Mouse (Mus musculus): Measurements from ENCODE around the gene Pla2g16. TPM values are rescaled to one million over a fixed set of nuclear protein-coding genes. Genes with fewer than 3 reads are reported as not detected.

Gene Pla2g16
- polyA plus RNA-seq, 1 experiment from 2014 or later: 4.6 TPM

DNA sequence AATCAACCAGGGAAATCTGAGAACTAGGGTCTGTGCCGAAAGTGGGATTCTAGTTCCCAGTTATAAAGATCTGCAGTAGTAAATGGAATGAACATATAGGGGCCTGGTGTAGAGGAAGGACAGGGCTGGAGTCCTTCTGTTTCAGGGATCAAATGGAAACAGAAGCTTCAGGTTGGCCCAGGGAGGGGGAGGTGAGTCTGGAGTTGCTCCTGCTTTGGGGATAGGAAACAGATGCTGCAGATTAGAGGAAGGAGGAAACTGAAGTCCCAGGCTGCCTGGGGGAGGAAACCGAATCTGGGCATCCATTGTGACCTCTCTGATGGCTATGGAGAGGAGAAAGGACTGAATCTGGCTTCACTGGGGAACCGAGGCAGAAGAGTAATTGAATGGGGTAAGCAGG, 11.1 kb downstream of the Pla2g16 start:
- WGBS: 57% methylated on average over 3 of the region's 3 CpGs
- H3K4me3 ChIP-seq: no peak overlapping the region
- H3K27me3 ChIP-seq (ENCODE audit: insufficient read depth, poor library complexity, severe bottlenecking): no peaks in the 10 kb centered on the region
- no peaks in the 10 kb centered on the region for H3K36me3 ChIP-seq
- no peak for DNase-seq (ENCODE audit: low spot score)
- peaks cover 5% of the 10 kb centered on the region; the same call in 1 of the 2 replicates for H3K4me1 ChIP-seq (replicated peaks)
- H3K9me3 ChIP-seq: no peaks in the 10 kb centered on the region
- H3K27ac ChIP-seq: no peak overlapping the region

DNA sequence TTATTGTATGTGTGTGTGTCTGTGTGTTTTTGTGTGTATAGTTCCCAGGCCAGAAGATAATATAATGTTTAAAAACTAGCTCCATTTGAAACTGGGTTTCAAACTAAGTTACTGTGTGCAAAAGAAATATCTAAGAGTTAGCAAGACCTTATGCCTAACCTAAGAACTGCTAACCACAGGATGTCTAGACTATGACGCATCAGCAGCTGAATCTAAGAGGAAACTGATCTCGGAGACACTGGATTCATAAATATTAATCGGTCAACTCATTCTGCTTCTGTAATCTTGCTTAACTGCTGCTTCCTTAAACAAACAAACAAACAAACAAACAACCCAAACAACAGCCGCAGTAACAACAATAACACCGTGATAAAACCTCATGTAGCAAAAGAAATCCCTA, 12.4 kb downstream of the Pla2g16 start:
- Histone ChIP-seq H3K36me3 (no peaks in the 10 kb centered on the region), H3K27me3 (ENCODE audit: insufficient read depth, poor library complexity, severe bottlenecking) (no peaks in the 10 kb centered on the region), H3K4me1 (replicated peaks) (peaks cover 5% of the 10 kb centered on the region; the same call in 1 of the 2 replicates), H3K4me3 (no peak overlapping the region), H3K9me3 (no peaks in the 10 kb centered on the region), H3K27ac (no peak overlapping the region)
- DNase-seq (ENCODE audit: low spot score): no peak
- WGBS: 91% methylated on average over 5 of the region's 5 CpGs

DNA sequence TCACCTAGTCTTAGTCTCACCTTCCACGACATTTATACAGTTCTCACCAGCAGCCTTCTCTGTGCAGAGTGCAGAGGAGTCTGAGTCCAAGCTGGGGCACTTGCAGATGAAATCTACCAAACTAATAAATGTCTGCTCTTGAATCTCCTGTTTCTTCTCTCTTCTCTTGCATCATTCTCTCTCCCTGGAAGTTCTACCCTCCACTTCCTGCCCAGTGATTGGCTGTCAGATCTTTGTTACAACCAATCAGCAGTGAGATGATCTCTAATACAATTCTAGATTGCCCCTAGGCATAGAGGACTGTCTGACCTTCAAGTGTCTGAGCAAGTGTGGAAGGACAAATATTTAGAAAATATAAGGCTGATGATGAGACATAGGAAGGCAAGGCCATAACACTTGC, 18.9 kb downstream of the Pla2g16 start:
- H3K9me3 ChIP-seq: no peaks in the 10 kb centered on the region
- H3K27me3 ChIP-seq (ENCODE audit: insufficient read depth, poor library complexity, severe bottlenecking): no peaks in the 10 kb centered on the region
- no peaks in the 10 kb centered on the region for H3K36me3 ChIP-seq
- H3K4me1 ChIP-seq (replicated peaks): no peaks in the 10 kb centered on the region
- no peak for DNase-seq (ENCODE audit: low spot score)
- no peak overlapping the region for H3K27ac ChIP-seq
- H3K4me3 ChIP-seq: no peak overlapping the region
- 85% methylated on average over 1 of the region's 1 CpGs for WGBS

DNA sequence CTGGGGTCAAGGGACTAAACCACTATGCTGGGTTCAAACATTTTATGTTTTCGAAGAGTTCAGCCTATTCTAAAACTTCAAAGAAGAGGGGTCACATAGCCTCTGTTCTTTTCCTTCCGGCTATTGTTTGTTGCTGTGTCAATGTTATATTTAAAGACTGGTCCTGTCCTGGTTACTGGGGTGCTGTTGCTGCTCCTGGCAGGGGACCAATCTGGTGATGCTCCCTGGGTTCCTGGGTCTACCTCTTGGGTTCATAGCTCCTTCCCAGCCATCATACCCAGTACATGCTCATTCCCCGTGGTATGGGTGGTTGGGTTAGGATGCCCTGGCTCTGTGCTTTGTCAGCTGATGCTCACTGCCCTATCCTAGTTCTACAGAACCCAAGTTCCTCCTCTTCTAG, 20.5 kb downstream of the Pla2g16 start:
- 88% methylated on average over 3 of the region's 3 CpGs for WGBS
- Histone ChIP-seq H3K27ac (no peak overlapping the region), H3K27me3 (ENCODE audit: insufficient read depth, poor library complexity, severe bottlenecking) (no peaks in the 10 kb centered on the region), H3K36me3 (no peaks in the 10 kb centered on the region), H3K4me3 (no peak overlapping the region), H3K4me1 (replicated peaks) (peaks cover 4% of the 10 kb centered on the region; the same call in 1 of the 2 replicates), H3K9me3 (no peaks in the 10 kb centered on the region)
- DNase-seq (ENCODE audit: low spot score): no peak

DNA sequence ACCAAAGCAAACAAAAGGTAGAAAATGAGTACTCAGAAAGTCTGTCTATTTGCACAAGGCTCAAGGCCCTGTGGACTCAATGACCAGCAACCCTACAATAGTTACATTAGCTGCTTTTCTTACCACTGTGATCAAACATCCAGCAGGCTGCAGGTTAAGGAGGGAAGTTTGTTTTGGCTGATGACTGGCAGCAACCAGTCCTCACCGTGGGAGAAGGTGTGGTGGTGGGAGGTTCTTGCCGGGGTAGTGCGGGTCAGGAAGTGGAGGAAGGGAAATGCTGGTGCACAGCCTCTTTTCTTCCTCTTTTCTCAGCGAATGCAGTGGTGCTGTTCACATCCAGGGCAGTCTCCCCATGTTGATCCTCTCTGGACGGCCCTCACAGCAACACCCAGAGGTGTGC, 23.8 kb downstream of the Pla2g16 start:
- Histone ChIP-seq H3K27me3 (ENCODE audit: insufficient read depth, poor library complexity, severe bottlenecking) (no peaks in the 10 kb centered on the region), H3K9me3 (no peaks in the 10 kb centered on the region), H3K36me3 (no peaks in the 10 kb centered on the region), H3K27ac (no peak overlapping the region), H3K4me1 (replicated peaks) (peaks cover 9% of the 10 kb centered on the region), H3K4me3 (no peak overlapping the region)
- no peak for DNase-seq (ENCODE audit: low spot score)
- 73% methylated on average over 5 of the region's 5 CpGs for WGBS

DNA sequence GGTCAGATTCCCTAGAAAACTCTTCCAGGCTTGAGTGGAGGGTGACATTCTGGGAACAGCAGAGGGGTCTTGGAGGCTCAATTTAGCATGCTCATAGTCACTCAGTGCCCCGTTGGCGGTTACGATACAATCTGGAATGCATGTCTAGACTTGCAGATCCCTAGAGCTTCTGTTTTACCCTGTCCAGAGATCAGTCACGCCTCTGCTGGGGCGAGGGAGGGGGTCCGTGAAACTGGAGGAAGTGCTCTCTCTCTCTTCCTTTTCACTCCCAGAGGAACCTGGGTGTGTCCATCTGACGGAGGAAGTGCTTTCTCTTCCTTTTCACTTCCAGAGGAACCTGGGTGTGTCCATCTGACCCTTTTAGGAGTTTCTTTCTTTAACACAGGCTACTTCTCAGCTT, 25.8 kb downstream of the Pla2g16 start:
- no peaks in the 10 kb centered on the region for H3K36me3 ChIP-seq
- 62% methylated on average over 7 of the region's 7 CpGs for WGBS

DNA sequence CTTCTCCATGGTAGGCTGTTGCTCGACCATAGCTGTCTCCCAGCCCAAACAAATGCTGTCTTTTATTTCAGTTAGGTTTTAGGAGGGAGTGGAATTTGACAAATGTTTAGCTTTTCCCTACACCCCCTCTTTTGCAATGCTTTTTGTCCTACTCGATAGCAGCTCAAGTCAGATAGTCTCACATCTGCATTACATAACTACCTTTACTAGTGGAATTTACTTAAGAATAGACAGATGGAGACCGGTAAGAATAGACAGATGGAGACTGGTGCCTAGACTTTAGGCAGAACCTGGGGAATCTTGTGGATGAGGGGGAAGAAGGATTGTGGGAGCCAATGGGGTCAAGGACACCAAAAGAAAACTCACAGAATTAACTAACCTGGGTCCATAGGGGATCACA, 26.3 kb downstream of the Pla2g16 start:
- peaks cover 6% of the 10 kb centered on the region; the same call in 1 of the 2 replicates for H3K9me3 ChIP-seq
- H3K27me3 ChIP-seq (ENCODE audit: insufficient read depth, poor library complexity, severe bottlenecking): no peaks in the 10 kb centered on the region
- H3K36me3 ChIP-seq: no peaks in the 10 kb centered on the region
- no peak overlapping the region for H3K4me3 ChIP-seq
- peaks cover 9% of the 10 kb centered on the region for H3K4me1 ChIP-seq (replicated peaks)
- DNase-seq (ENCODE audit: low spot score): no peak
- 83% methylated on average over 3 of the region's 3 CpGs for WGBS
- no peak overlapping the region for H3K27ac ChIP-seq

More for the DNA sequence above, 25.8 kb downstream of the Pla2g16 start:
- no peak for DNase-seq (ENCODE audit: low spot score)
- Histone ChIP-seq H3K27me3 (ENCODE audit: insufficient read depth, poor library complexity, severe bottlenecking) (no peaks in the 10 kb centered on the region), H3K4me3 (no peak overlapping the region), H3K27ac (no peak overlapping the region), H3K4me1 (replicated peaks) (peaks cover 9% of the 10 kb centered on the region), H3K9me3 (peaks cover 2% of the 10 kb centered on the region; the same call in 1 of the 2 replicates)

DNA sequence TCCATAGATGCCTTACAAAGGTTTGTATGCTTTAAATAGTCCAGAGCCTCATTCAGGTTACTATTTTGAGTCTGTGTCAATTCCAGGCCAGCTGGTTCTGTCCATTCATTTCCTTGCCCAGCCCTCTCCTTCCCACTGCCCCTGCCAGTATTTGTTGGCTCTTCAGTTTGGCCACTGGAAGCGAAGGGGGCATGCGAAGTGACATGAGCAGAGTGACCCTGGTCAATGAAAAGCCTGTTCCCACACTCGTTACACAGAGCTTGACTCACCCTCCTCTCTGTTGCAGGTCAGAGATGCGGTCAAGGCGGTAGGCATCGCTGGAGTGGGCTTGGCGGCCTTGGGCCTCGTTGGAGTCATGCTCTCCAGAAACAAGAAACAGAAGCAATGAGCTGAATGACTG, 28.0 kb downstream of the Pla2g16 start:
- H3K27me3 ChIP-seq (ENCODE audit: insufficient read depth, poor library complexity, severe bottlenecking): no peaks in the 10 kb centered on the region
- no peak for DNase-seq (ENCODE audit: low spot score)
- peaks cover 9% of the 10 kb centered on the region for H3K4me1 ChIP-seq (replicated peaks)
- H3K4me3 ChIP-seq: no peak overlapping the region
- H3K36me3 ChIP-seq: no peaks in the 10 kb centered on the region
- 87% methylated on average over 8 of the region's 8 CpGs for WGBS
- H3K27ac ChIP-seq: no peak overlapping the region
- H3K9me3 ChIP-seq: peaks cover 6% of the 10 kb centered on the region; the same call in 1 of the 2 replicates

DNA sequence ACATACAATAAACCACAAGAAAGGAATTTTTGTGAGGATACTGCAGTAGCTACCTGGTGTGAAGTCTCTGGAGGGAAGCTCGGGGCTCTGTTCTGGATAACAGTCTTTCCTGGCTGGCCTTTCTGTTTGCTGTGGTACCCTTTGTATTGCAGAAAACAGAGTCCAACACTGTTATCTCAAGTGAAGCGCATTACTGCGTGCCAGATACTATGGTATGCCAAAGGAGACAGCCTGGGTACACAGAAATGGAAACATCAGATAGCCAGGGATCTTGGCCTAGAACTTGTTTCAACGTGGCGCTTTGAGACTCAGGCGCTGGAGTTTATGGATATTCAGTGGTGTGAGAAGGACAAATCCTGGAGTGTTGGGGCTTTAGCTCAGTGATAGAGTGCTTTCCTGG, 28.5 kb downstream of the Pla2g16 start:
- no peak for DNase-seq (ENCODE audit: low spot score)
- WGBS: 92% methylated on average over 6 of the region's 6 CpGs

DNA sequence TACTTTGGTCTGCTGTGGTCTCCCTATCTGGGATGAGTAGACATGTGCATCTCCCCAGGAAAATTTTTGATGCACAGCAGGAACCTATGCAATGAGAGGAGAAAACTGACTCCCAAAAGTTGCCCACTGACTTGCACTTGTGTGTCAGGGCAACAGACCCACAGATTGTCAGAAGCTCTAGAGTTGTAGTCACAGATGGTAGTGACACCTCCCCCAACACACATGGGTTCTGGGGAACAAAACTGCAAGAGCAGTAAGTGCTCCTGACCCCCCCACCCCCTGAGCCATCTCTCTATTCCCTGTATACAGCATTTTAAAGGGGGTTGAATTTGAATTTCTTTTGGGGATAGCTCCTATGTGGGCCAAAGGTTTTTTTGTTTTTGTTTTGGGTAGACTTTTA, 33.5 kb downstream of the Pla2g16 start:
- Histone ChIP-seq H3K27ac (no peak overlapping the region), H3K4me1 (replicated peaks) (0 out of 2 replicates have a peak, but pooled peaks cover 4% of the 10 kb centered on the region), H3K27me3 (ENCODE audit: insufficient read depth, poor library complexity, severe bottlenecking) (no peaks in the 10 kb centered on the region), H3K4me3 (no peak overlapping the region), H3K9me3 (peaks cover 6% of the 10 kb centered on the region; the same call in 1 of the 2 replicates), H3K36me3 (no peaks in the 10 kb centered on the region)
- no peak for DNase-seq (ENCODE audit: low spot score)

More for the DNA sequence above, 28.5 kb downstream of the Pla2g16 start:
- H3K4me1 ChIP-seq (replicated peaks): peaks cover 9% of the 10 kb centered on the region
- H3K4me3 ChIP-seq: no peak overlapping the region
- no peaks in the 10 kb centered on the region for H3K27me3 ChIP-seq (ENCODE audit: insufficient read depth, poor library complexity, severe bottlenecking)
- no peaks in the 10 kb centered on the region for H3K36me3 ChIP-seq
- H3K27ac ChIP-seq: no peak overlapping the region
- peaks cover 6% of the 10 kb centered on the region; the same call in 1 of the 2 replicates for H3K9me3 ChIP-seq

DNA sequence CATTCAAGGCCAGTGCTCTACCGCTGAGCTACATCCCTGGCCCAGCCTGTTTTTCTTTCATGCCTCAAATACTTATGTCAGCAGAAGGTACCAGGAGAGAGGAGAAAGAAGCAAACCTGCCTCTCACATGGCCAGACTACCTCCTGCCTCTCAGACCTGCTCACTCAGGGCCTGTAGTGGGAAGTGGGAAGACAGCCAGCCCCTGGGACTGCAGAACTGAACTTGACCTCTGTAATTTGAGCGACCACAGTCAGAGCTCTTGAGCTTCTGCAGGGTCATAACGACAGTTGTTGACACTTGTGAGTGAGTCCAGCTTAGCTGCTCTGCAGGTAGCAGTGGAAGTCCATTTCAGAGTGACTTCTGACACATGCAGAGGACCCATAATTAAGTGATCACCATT, 34.8 kb downstream of the Pla2g16 start:
- Histone ChIP-seq H3K9me3 (peaks cover 6% of the 10 kb centered on the region; the same call in 1 of the 2 replicates), H3K27me3 (ENCODE audit: insufficient read depth, poor library complexity, severe bottlenecking) (no peaks in the 10 kb centered on the region), H3K36me3 (no peaks in the 10 kb centered on the region), H3K4me3 (no peak overlapping the region), H3K27ac (no peak overlapping the region), H3K4me1 (replicated peaks) (0 out of 2 replicates have a peak, but pooled peaks cover 4% of the 10 kb centered on the region)
- no peak for DNase-seq (ENCODE audit: low spot score)
- 61% methylated on average over 3 of the region's 3 CpGs for WGBS

DNA sequence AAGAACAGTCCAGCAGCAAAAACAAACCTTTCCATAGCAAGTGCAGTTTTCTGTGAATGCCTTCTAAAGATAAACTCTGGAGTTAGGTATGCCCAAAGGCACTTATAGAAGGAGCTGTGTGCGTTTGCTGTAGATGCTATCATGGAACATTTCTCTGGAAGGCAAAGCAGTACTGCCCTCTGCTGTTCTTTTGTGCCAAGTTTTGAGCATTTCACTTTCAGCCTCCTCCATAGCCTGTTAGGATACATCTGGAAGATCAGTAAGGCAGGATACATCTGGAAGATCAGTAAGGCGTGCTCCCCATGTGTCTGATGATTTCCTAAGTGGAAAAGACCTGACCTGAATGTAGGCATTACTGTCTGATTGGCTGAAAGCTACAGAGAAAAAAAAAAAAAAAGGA, 38.3 kb downstream of the Pla2g16 start:
- H3K36me3 ChIP-seq: no peaks in the 10 kb centered on the region
- WGBS: 21% methylated on average over 2 of the region's 2 CpGs
- H3K4me1 ChIP-seq (replicated peaks): 0 out of 2 replicates have a peak, but pooled peaks cover 4% of the 10 kb centered on the region
- H3K9me3 ChIP-seq: no peaks in the 10 kb centered on the region
- peak; percentile 17 for DNase-seq (ENCODE audit: low spot score)
- H3K27ac ChIP-seq: no peak overlapping the region
- no peaks in the 10 kb centered on the region for H3K27me3 ChIP-seq (ENCODE audit: insufficient read depth, poor library complexity, severe bottlenecking)
- no peak overlapping the region for H3K4me3 ChIP-seq

DNA sequence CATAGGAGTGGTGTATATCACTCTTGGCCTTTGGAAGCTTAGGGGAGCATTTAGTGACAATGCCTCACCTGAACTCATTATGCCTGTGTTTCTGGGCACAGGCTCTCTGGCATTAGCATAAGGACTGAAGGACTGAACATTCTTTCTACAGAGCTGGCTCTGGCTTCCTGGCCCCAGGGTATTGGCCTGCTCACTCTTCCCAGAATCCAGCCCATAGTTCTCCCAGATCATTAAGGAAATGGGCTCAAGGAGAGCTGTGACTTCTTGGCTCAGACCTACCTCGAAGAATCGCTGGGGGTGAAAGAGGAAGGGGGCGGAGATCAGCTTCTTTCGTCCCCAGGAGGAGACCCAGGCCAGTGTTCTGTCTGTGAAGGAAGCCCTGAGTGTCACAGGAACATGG, 41.2 kb downstream of the Pla2g16 start:
- DNase-seq (ENCODE audit: low spot score): no peak
- WGBS: 65% methylated on average over 4 of the region's 4 CpGs
- no peak overlapping the region for H3K4me3 ChIP-seq

DNA sequence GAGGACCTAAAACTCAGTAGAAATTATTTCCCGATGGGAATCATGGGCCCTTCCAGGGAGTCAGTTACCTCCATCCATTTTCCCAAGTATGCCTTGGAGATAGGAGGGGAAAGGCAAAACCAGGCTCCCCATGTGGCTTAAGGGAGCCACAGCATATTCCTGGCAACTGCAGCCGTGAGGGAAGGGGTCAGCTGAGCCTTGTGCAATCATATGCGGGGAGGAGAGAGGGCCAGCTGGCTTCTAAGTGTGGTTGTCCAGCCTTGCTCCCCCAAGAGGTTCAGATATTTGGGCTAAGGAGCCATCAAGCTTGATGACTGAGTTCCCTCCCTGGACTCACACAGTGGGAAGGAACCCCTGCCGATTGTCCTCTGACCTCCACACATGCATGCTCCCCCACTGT, 44.3 kb downstream of the Pla2g16 start:
- whole genome bisulfite sequencing: 81% methylated on average over 4 of the region's 4 CpGs
- peaks cover 9% of the 10 kb centered on the region for H3K4me1 ChIP-seq (replicated peaks)
- H3K4me3 ChIP-seq: no peak overlapping the region
- no peaks in the 10 kb centered on the region for H3K36me3 ChIP-seq
- H3K9me3 ChIP-seq: no peaks in the 10 kb centered on the region
- H3K27ac ChIP-seq: no peak overlapping the region
- DNase-seq (ENCODE audit: low spot score): no peak
- peaks cover 6% of the 10 kb centered on the region for H3K27me3 ChIP-seq (ENCODE audit: insufficient read depth, poor library complexity, severe bottlenecking)

More for the DNA sequence above, 41.2 kb downstream of the Pla2g16 start:
- no peaks in the 10 kb centered on the region for H3K27me3 ChIP-seq (ENCODE audit: insufficient read depth, poor library complexity, severe bottlenecking)
- H3K27ac ChIP-seq: no peak overlapping the region
- no peaks in the 10 kb centered on the region for H3K4me1 ChIP-seq (replicated peaks)
- no peaks in the 10 kb centered on the region for H3K36me3 ChIP-seq
- H3K9me3 ChIP-seq: no peaks in the 10 kb centered on the region
